Mouse (Mus musculus) hindbrain, embryonic 10.5 days (tissue): ENCODE measurements at regions not wholly inside any gene's neighbourhood (a gene's known extent, or its start where the extent isn't known, plus 50 kb on each side); places are given as distances from the start of the nearest gene placed in this dataset.

Source experiments
- DNase-seq: peaks from one replicate; pipeline ENCODE4 v3.0.0-alpha.2; 2017; ENCODE audit warnings: low spot score
- H3K27ac ChIP-seq: fragments of 300-500 bp; sonication (generic); 2 replicates; pipeline ENCODE4 v1.5.1; 2016; ENCODE audit warnings: mild to moderate bottlenecking, moderate library complexity
- H3K27me3 ChIP-seq: fragments of 300-500 bp; sonication (generic); 2 replicates; pipeline ENCODE4 v1.6.1; 2016; ENCODE audit warnings: mild to moderate bottlenecking; ENCODE audit not compliant: poor library complexity, insufficient read depth, severe bottlenecking
- H3K36me3 ChIP-seq: fragments of 300-500 bp; sonication (generic); 2 replicates; pipeline ENCODE4 v1.6.1; 2016; ENCODE audit warnings: mild to moderate bottlenecking, moderate library complexity
- H3K4me1 ChIP-seq: fragments of 300-500 bp; sonication (generic); replicated peaks from 2 replicates; pipeline ENCODE4 v1.6.1; 2016; ENCODE audit warnings: mild to moderate bottlenecking
- H3K4me3 ChIP-seq: fragments of 300-500 bp; sonication (generic); 2 replicates; pipeline ENCODE4 v1.5.1; 2016; ENCODE audit warnings: mild to moderate bottlenecking, moderate library complexity
- H3K9me3 ChIP-seq: fragments of 300-500 bp; sonication (generic); 2 replicates; pipeline ENCODE4 v1.6.1; 2016; ENCODE audit warnings: mild to moderate bottlenecking, moderate library complexity
- WGBS: fragments of 180-500 bp; shearing (Covaris S2); methylation state at CpG from one replicate; pipeline ENCODE4 v1.1.7; 2016; 5-methylcytosine and 5-hydroxymethylcytosine counted together

DNA sequence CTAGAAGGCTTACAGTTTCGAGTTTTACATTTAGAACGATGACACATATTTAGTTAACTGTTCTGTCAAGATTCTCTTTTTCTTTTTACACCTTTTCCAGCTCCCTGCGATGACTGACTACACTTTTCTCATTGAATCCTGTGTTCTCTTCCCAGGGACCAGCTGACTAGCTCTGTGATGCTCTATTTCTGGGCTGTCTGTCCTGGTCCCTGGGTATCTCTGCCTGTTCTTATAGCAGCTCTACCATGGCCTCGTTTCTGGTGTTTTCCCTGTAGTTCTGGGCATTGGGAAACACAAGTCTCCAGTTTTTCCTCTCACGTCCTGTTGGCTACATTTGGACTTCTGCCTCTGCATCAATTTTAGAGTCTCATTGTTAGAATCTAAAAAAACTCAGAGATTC, 106.5 kb upstream of the Fam19a5 start:
- H3K27ac ChIP-seq, result no peak overlapping the region
- no peaks in the 10 kb centered on the region for H3K9me3 ChIP-seq
- H3K4me1 ChIP-seq, result no peaks in the 10 kb centered on the region
- no peak for DNase-seq
- no peaks in the 10 kb centered on the region for H3K36me3 ChIP-seq
- no peaks in the 10 kb centered on the region for H3K27me3 ChIP-seq
- 82% methylated on average over 5 of the region's 5 CpGs for WGBS
- no peak overlapping the region for H3K4me3 ChIP-seq

DNA sequence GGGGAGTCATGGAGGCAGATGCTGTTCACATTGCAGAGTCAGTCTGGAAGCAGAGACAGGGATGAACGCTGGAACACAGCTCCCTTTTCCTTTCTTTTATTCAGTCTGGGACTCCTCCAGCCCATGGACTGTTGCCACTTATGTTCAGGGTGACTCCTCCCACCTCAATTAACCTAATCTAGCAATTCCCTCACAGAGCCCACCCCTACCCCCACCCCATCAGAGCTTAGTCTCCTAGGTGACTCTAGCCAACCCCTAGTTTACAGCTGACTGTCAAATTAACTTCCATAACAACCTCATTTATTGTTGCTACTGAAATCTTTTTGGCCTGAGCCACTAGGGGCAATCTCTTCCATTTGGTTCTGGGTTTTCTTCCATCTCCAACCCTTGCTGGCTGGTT, 85.2 kb upstream of the Fam19a5 start:
- no peaks in the 10 kb centered on the region for H3K9me3 ChIP-seq
- H3K27ac ChIP-seq, result no peak overlapping the region
- DNase-seq, result no peak
- no peak overlapping the region for H3K4me3 ChIP-seq
- no peaks in the 10 kb centered on the region; the same call in 1 of the 2 replicates for H3K4me1 ChIP-seq
- no peaks in the 10 kb centered on the region for H3K27me3 ChIP-seq
- 50% methylated on average over 1 of the region's 1 CpGs for WGBS
- no peaks in the 10 kb centered on the region for H3K36me3 ChIP-seq

DNA sequence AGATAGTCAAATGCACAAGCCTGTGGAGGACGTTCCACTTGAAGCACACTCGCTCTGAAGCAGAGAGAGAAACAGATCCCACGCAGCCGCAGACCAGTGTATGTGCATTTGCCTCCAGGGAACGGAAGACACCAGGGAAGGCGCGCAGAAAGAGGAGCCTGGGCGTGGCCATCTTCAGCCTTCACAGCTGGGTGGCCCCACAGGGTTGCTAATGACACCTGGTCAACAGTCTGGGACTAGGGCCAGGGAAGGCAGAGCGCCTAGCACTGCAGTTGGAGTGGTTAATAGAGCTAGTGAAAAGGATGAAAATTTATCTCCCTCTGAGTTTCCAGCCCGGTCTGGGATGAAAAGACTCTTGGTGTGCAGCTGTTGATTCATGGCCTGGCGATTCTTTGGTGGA, 67.9 kb upstream of the Fam19a5 start:
- Histone ChIP-seq H3K9me3 (no peaks in the 10 kb centered on the region), H3K36me3 (no peaks in the 10 kb centered on the region), H3K4me3 (no peak overlapping the region), H3K27me3 (no peaks in the 10 kb centered on the region), H3K4me1 (0 out of 2 replicates have a peak, but pooled peaks cover 1% of the 10 kb centered on the region), H3K27ac (no peak overlapping the region)
- WGBS, result 48% methylated on average over 11 of the region's 11 CpGs
- DNase-seq, result no peak

DNA sequence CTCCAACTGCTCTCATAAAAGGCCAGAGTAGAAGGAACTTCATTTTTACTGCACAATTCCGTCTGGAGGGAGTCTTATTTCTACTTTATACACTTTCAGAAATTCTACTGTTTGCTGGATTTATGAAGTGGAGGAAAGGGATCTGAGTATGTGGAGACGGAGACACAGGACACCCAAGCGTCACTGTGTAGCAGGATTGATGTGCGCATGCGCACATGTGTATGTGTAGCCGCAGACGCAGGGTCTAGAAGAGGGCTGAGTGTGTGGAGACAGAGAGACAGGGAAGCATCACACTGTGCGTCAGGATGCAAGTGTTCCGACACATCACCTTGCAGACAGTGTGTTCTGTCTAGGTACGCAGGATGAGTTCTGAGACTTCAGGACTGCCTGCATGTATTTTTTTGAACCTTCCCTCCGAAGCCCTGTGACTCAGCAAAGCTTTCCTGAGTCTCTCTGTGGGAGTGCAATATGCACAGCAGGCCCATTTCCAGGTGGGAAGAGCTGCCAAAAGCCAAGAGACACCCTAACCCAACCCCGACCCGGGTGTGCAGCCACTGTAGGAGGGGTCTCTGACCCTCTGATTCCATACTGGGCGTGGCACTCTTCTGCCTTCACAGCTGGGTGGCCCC, 67.1 kb upstream of the Fam19a5 start:
- Histone ChIP-seq H3K4me1 (0 out of 2 replicates have a peak, but pooled peaks cover 3% of the 10 kb centered on the region), H3K4me3 (no peak overlapping the region), H3K27me3 (no peaks in the 10 kb centered on the region), H3K27ac (no peak overlapping the region), H3K36me3 (no peaks in the 10 kb centered on the region), H3K9me3 (no peaks in the 10 kb centered on the region)
- DNase-seq, result no peak
- 85% methylated on average over 14 of the region's 14 CpGs for WGBS

DNA sequence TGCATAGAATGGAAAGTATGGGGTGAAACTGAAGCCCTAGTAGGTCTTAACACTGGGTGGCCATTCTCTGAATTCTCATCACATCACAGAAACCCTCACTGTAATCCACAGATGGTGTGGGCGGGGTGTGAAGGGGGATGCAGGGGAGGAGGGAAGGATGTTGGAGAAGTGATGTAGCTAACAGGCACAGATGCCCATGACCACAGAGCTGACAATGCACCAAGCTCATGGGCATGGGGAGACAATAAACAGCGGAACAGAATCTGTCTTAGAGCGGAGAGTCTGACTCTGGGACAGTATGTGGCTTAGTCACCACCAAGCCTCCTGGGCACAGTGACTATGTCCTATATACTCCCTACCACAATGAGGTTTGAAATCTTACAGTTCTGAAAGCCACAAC, 63.3 kb upstream of the Fam19a5 start:
- Histone ChIP-seq H3K36me3 (no peaks in the 10 kb centered on the region), H3K27ac (no peak overlapping the region), H3K27me3 (no peaks in the 10 kb centered on the region), H3K4me1 (peaks cover 14% of the 10 kb centered on the region; the same call in 1 of the 2 replicates), H3K9me3 (no peaks in the 10 kb centered on the region), H3K4me3 (no peak overlapping the region)
- no peak for DNase-seq
- 85% methylated on average over 3 of the region's 3 CpGs for WGBS
